Mouse (Mus musculus): ENCODE data around the gene Myo1g. TPM values are rescaled to one million over a fixed set of nuclear protein-coding genes. Genes with fewer than 3 reads are reported as not detected.
"Not testable (repeated sequence)": the region's sequence is repeated elsewhere in the genome, so short reads cannot be mapped to it uniquely, and the experiment has no call there.

The Myo1g gene
- total RNA-seq, 1 experiment from 2014 or later = 38.1 TPM

DNA sequence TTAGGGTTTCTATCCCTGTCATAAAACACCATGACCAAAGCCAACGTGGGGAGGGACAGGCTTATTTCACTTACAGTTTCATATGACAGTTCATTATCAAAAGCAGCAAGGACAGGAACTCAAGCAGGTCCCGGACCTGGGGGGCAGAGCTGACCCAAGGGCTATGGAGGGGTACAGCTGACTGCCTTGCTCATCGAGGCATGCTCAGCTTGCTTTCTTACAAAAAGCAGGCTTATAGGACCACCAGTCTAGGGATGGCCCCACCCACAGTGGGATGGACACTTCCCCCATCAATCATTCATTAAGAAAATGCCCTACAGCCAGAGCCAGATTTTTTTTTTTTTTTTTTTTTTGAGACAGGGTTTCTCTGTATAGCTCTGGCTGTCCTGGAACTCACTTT lies 10.0 kb upstream of the Myo1g start:
- ATAC-seq (replicated peaks; ENCODE audit: low read depth, poor library complexity, severe bottlenecking) = no peak

DNA sequence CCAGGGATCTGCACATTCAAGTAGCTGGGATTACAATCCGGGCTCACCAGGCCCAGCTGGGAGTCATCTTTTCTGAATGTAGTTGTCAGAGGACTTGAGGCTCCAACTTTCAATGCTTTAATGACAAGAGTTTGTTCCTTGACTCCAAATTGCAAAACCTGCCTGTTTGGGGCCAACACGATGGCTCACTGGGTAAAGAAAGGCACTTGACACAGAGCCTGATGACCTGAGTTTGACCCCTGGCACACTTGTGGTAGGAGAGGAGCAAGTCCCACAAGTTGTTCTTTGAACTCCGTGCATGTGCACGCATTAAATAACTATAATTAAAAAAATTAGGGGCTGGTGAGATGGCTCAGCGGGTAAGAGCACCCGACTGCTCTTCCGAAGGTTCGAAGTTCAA lies 9.2 kb upstream of the Myo1g start:
- ATAC-seq (replicated peaks; ENCODE audit: low read depth, poor library complexity, severe bottlenecking) = no peak

DNA sequence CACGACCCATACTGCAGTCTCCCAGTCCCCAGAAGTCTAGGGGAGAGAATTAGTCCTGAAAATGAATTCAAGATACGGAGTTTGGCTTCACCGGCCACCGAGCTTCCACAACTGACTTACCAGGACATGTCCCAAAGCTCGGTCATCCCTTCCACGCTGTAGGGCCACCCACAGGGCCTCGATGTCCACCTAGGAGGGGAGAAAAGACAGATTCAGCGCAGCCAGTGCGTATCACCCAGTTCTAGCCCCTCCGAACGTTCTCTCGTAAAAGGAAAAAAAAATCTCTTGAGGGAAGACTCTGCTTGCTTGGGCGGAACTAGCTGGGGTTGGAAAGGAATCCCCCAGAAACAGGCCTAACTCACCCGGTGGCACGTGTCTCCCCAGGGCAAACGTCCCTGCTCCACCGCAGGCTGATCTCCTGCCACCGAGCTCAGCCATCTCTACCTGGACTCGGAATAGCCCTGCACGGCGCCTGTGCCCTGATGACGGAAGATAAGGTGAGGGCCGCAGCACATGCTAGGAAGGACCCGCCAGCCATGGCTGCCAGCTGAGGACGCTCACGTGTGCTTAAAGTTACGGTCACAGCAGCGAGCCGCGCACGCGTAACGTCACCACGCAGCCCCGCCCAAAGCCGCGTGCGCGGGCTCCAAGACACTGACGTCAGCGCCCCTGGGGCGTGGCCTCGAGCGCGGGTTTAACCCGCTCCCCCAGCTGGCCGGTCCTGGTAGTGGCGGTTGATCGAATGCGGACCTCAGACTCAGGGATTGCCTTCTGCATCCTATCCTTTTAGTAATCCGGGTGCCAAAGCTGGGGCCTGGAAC lies 7.6 kb upstream of the Myo1g start:
- peak; percentile 93 for ATAC-seq (replicated peaks; ENCODE audit: low read depth, poor library complexity, severe bottlenecking)

DNA sequence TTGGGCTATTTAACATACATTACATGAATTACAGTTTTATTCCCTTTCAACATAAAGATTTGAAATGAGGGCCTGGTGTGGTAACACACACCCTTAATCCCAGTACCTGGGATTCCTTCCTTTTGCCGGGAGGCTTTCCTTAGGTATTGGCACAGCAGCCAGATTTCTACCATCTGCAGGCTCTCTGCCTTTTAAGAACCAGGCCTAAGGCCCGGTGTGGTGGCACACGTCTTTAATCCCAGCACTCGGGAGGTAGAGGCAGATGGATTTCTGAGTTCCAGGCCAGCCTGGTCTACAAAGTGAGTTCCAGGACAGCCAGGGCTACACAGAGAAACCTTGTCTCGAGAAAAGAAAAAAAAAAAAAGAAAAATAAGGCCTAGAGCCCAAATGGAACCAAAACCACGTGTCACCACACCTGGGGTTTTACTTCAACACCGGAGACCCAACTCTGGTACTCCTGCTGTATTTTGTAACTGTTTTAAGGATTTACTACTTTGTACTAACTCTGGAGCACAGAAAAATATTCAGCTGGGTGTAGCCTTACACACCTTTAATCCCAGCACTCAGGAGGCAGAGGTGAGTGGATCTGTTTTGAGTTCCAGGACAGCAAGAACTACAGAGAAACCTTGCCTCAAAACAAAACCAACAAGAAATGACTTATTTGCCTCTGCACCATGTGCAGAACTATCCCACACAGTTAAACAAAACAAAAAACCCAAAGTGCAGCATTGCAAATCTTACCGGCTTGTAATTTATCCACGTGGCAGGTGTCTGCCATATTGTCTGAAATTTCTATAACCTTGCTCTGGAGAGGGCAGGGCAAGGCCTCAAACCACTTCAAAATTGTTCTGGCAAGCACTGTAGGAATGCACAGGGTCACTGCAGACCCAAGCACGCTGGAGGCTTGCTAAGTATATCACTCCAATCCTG lies 6.8 kb upstream of the Myo1g start:
- peak; percentile 6; the same call in 1 of the 2 replicates for ATAC-seq (replicated peaks; ENCODE audit: low read depth, poor library complexity, severe bottlenecking)

DNA sequence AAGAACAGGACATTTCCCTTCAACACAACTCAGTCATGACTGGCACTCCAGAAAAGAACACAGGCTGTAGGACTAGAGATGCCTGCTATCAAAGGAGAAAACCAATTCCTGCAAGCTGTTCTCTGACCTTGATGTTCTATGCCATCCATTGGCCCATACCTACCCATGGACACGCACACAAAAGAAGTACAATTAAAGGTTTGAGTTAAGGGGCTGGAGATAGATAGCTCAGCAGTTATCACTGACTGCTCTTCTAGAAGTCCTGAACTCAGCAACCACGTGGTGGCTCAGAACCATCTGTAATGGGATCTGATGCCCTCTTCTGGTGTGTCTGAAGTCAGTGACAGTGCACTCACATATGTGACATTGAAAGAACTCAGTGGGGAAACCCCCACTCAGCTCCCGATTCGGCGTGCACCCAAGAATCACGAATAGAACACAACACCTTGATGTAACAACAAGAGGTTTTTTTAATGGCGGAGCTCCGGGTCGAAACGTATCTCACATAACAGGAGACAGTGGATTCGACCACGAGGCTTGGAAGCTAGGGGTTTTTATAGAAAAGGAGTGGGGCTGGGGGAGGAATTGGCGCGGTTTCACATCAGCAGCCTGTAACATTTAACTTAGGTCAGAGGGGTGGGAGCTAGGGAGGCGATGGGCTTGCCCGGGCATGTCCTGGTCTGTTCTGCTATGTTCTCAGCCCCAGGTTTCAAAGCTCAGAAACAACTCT lies 5.9 kb upstream of the Myo1g start:
- ATAC-seq (replicated peaks; ENCODE audit: low read depth, poor library complexity, severe bottlenecking) = not testable (repeated sequence)

DNA sequence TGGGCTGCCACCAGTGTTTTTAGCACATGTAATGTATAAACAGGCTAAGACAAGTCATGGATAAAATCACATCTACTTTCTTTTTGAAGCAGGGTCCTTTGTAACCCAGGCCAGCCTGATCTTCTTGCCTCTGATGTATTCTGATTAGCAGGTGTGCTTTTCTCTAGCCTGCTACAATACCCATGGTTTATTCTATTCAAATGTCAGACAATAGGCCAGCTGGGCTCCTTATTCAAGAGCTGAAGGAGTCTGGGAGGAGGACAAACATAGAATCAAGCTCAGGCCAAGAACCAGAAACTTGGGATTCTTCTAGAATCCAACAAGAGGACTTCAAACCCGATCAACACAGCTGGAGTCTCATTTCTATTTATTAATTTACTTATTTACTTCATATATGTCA lies 4.5 kb upstream of the Myo1g start:
- ATAC-seq (replicated peaks; ENCODE audit: low read depth, poor library complexity, severe bottlenecking) = no peak

DNA sequence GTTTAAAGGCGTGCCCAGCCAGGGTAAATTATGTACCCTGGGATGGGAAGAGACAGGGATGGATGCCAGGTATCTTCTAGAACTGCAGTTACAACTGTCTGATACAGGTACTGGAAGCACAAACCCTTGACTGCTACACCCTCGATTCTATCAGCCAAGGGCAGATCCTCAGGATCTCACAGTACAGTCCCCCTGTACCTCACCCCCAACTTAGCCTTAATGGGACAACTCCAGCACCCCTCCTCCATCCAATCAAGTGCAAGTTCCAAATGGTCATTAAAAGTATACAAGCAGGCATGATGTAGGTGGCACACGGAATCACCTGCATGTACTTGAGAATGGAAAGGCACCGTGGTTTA lies 4.1 kb upstream of the Myo1g start:
- ATAC-seq (replicated peaks; ENCODE audit: low read depth, poor library complexity, severe bottlenecking) = no peak

DNA sequence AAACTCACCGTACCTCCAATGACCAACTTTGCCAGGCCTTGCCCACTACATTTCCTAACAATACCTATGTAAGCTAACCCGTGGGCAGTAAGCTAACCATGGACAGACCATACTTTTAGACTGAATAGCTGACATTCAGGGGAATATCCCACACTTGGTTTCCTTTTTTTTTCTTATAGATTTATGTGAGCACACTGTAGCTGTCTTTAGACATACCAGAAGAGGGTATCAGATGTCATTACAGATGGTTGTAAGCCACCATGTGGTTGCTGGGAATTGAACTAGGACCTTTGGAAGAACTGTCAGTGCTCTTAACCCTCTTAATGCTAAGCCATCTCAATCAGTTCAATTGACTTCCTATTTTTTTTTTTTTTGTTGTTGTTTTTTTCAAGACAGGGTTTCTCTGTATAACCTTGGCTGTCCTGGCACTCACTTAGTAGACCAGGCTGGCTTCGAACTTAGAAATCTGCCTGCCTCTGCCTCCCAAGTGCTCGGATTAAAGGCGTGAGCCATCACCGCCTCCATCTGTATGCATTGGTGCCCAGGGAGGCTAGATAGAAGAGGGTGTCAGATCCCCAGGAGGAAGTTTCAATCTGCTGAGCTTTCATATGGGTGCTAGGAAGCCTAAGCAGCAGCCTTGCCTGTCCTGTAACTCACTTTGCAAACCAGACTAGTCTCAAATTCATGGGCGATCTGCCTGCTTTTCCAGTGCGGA lies 3.6 kb upstream of the Myo1g start:
- ATAC-seq (replicated peaks; ENCODE audit: low read depth, poor library complexity, severe bottlenecking) = no peak

DNA sequence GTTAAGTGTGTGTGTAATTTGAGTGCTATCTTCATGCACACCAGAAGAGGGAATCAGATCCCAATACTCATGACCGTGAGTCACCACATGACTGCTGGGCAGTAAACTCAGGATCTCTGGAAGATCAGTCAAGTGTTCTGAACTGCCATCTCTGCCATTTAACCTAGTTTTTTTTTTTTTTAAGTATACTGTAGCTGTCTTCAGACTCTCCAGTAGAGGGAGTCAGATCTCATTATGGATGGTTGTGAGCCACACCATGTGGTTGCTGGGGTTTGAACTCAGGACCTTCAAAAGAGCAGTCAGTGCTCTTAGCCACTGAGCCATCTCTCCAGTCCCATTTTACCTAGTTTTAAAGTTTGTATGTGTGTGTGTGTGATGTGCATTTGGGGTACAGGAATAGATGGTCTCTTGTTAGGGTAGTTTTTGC lies 2.9 kb upstream of the Myo1g start:
- no peak for ATAC-seq (replicated peaks; ENCODE audit: low read depth, poor library complexity, severe bottlenecking)

DNA sequence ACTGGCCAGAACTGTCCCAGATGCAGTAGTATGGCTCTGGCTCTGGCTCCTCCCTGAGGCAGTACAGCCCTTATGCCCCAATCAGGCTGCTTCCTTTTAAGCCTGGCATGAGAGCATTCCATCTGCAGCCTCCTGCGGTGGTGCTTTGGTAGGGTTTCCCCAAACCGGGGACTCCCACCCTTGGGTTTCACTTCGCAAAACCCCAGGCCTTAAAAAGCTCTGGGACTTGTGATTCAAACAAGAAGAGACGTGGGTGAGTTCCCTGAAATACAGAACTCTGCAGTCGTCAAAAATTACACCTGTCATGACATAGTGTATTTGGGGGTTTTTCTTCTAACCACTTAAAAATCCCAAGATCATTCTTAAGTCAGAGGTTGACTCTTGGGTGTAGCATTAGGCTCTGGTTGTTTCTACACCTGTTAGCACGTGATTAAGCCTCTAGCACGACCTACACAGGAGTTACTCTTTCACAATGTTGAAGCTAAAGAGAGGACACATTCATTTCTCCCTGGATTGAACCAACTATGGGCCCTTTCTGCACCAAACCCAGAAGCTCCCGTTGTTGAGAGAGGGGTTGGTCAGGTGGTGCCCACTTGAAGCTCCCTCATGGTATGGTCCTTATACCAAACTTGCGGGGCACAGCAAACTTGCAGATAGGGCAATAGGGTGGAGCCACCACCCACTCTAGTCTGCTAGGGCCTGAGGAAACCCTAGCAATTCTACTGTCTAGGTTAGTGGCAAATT lies 2.2 kb upstream of the Myo1g start:
- peak; percentile 45 for ATAC-seq (replicated peaks; ENCODE audit: low read depth, poor library complexity, severe bottlenecking)

DNA sequence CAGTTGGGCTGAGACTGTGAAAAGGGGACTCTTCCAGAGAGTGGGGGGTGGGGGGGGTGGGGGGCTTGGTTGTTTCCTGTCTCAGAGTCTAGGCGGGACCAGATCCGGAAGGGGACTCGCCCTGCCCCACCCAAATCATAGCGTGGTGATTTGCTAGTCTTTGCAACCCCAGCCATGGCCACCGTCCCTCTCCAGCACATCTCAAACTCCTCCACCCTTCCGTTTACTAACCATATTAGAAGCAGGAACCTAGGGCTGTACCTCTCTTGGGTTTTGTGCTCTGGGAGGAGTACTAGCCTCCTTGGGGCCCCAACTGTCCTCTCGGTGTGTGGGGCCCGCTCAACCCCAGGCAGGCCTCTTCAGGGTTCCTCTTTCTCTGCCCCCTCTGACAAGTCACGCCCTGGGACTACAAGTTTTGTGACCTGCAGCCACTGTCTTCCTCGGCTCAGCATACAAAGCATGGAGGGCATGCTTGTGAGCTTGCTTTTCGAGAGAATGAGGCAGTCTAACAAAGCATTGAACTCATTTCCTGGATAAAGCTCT lies 1.2 kb downstream of the Myo1g start:
- peak; percentile 64 for ATAC-seq (replicated peaks; ENCODE audit: low read depth, poor library complexity, severe bottlenecking)

DNA sequence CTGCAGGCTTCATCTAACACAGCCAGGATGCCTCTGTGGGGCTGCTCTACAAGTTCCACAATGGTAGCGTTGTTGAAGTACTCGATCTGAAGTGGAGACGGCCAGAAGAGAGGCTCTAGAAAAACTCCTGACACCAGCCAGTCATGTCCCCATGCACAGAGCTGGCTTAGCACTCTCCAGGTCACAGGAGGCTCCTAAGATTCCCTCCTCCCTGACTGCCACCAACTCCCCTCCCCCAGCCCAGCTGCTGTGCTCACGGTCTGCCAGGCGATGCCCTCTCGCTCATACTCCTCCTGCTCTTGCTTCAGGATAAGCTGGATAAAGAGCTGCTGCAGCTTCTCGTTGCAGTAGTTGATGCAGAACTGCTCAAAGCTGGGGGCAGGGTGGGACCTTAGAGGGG lies 5.9 kb downstream of the Myo1g start:
- no peak for ATAC-seq (replicated peaks; ENCODE audit: low read depth, poor library complexity, severe bottlenecking)

DNA sequence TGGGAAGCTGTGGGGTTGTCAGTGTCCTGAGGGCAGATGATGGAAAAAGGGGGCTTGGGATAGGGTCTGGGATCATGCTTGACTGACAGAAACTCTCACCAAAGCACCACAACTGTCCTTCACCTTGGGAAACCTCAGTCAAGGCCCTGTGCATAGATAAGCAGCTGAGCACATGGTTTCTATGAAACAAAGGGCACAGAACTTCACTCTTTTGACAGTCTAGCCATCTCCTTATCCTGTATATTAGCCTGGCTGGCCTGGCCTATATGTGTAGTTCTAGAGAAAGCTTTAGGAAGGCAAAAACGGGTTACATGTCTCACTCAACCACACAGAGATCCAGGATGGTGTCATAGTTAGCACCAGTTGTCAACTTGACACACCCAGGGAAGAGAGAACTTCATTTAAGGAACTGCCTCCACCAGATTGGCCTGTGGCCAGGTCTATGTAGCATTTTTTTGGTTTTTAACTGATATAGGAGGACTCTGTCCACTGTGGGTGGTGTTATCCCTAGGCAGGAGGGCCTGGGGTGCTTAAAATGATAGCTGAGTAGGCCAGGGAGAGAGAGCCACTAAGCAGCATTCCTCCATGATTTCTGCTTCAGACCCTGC lies 12.4 kb downstream of the Myo1g start:
- ATAC-seq (replicated peaks; ENCODE audit: low read depth, poor library complexity, severe bottlenecking) = peak; percentile 31; the same call in 1 of the 2 replicates

DNA sequence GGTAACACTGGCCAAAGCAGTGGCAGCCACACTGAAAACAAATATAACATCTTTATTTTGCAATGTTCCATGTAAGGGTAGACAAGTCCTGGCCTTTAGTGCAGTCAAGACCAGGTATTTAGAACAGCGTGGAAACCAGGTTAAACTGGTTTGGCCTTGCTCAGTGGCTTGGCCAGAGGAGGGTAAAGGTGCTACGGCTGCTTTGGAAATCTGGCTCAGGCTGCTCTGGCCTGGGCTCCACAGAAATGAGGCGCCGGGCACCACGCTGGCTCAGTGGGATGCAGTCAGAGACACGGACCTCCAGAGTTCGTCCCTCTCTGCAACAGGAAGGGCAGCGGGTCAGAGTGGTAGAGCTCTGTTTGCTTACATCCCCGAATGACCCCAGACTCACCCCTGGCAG lies 14.2 kb downstream of the Myo1g start:
- ATAC-seq (replicated peaks; ENCODE audit: low read depth, poor library complexity, severe bottlenecking) = no peak

DNA sequence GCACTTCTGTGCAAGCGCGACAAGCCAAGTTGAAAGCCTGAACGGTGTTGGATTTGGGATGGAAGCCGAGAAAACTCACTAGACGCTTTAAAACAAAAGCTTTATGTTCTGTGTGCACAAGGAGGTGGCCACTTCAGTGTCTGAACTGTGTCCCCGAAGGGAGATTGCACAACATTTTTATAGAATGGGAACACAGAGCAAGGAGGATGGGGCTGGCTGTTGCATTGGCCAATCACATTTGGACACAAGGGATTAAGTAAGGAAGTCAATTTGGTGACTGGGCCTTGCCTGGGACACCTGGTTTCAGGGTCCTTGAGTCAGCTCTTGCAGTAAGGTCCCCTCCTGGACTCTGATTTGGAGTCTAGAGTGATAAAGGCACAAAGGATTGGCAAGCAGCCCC lies 16.1 kb downstream of the Myo1g start:
- peak; percentile 40 for ATAC-seq (replicated peaks; ENCODE audit: low read depth, poor library complexity, severe bottlenecking)

DNA sequence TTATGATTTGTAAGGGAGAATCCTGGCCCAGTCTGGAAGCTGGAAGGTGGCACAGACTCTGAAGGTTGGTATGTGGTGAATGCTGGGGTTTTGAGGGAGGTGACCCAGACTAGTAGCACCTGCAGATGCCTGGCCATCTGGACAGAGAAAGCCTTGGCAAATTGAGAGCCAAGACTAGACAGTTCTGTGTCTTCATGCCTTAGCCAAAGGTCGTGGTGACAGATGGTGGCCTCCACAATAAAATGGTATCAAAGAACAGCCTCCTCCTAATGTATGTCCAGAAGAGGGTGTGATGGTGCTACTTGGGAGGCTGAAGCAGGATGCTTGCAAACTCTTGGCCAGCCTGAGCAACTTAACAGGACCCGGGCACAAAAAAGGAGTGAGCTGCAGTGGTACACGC lies 16.5 kb downstream of the Myo1g start:
- ATAC-seq (replicated peaks; ENCODE audit: low read depth, poor library complexity, severe bottlenecking) = no peak

DNA sequence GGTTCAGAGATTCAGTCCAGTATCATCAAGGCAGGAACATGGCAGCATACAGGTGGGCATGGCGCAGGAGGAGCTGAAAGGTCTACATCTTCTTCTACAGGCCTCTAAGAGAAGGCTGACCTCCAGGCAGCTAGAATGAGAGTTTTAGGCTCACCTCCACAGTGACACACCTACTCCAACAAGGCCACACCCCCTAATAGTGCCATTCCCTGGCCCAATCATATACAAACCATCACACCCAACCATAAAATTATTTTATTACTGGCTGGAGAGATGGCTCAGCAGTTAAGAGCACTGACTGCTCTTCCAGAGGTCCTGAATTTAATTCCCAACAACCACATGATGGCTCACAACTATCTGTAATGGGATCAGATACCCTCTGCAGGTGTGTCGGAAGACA lies 18.3 kb downstream of the Myo1g start:
- no peak for ATAC-seq (replicated peaks; ENCODE audit: low read depth, poor library complexity, severe bottlenecking)

DNA sequence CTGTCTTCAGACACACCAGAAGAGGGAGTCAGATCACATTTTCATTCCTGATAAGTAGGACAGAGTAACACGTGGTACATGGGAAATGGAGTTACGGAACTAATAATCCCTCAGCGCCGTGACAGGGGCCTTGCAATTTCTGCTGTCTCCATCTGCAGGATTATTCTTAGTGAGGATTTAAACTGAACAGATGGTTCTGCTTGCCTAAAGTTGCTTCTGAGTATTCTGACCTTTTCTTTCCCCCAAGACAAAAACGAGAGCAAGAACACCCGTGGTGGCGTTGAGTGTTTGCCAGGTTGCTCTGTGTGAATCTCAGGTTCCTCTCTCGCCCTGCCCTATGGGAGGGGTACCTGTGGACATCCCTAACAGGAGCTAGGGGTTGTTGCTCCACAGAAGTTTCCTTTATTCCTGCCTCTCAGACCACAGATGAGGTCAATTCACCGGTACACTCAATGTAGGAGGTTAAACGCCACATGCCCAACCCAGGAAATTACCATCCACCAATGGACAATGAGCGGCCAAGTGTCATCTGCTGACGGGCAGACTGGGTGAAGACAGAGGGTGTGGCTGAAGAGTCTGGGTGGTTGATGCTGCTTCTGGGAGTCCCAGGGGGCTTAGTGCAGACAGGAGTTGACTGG lies 23.3 kb downstream of the Myo1g start:
- ATAC-seq (replicated peaks; ENCODE audit: low read depth, poor library complexity, severe bottlenecking) = peak; percentile 99

Measured in common myeloid progenitor, adult 5-6 weeks (primary cell).